Mouse (Mus musculus) hindbrain, postnatal 0 days (tissue): Measurements from ENCODE around the gene Ano6. TPM values are rescaled to one million over a fixed set of nuclear protein-coding genes. Genes with fewer than 3 reads are reported as not detected.

Experiments used
- ATAC-seq: fragments of 200-750 bp; cut with Nextera tagmentation; 2 replicates; pipeline ENCODE4 v1.8.0; 2017; ENCODE audit warnings: mild to moderate bottlenecking, moderate TSS enrichment, moderate library complexity
- DNase-seq: peaks from one replicate; pipeline ENCODE4 v3.0.0-alpha.2; 2015; ENCODE audit warnings: low spot score
- H3K27ac ChIP-seq: fragments of 300-500 bp; sonication (generic); 2 replicates; pipeline ENCODE4 v1.5.1; 2014; ENCODE audit warnings: mild to moderate bottlenecking
- H3K27me3 ChIP-seq: fragments of 300-500 bp; sonication (generic); 2 replicates; pipeline ENCODE4 v1.6.1; 2014; ENCODE audit warnings: low read length, mixed read lengths; ENCODE audit not compliant: insufficient read depth
- H3K36me3 ChIP-seq: fragments of 300-500 bp; sonication (generic); 2 replicates; pipeline ENCODE4 v1.6.1; 2014; ENCODE audit warnings: low read length, mixed read lengths; ENCODE audit not compliant: insufficient read depth
- H3K4me1 ChIP-seq: fragments of 300-500 bp; sonication (generic); 2 replicates; pipeline ENCODE4 v1.6.1; 2014; ENCODE audit warnings: antibody characterized with exemption, low read length, mixed read lengths; ENCODE audit not compliant: insufficient read depth
- H3K4me2 ChIP-seq: fragments of 300-500 bp; sonication (generic); 2 replicates; pipeline ENCODE4 v1.6.1; 2014; ENCODE audit warnings: low read depth, mild to moderate bottlenecking, low read length, moderate library complexity, mixed read lengths
- H3K4me3 ChIP-seq: fragments of 300-500 bp; sonication (generic); 2 replicates; pipeline ENCODE4 v1.5.1; 2014; ENCODE audit warnings: low read length
- H3K9ac ChIP-seq: fragments of 300-500 bp; sonication (generic); replicated peaks from 2 replicates; pipeline ENCODE4 v1.6.1; 2014; ENCODE audit warnings: mild to moderate bottlenecking, low read length, moderate library complexity, mixed read lengths
- H3K9me3 ChIP-seq: fragments of 300-500 bp; sonication (generic); 2 replicates; pipeline ENCODE4 v1.6.1; 2016; ENCODE audit warnings: low read length, mixed read lengths
- CTCF ChIP-seq: IDR thresholded peaks from 2 replicates; pipeline ENCODE4 v1.5.1; 2016; ENCODE audit warnings: antibody characterized with exemption, control low read depth, low read depth
- WGBS: fragments of 180-500 bp; shearing (Covaris S2); extraction: QIAGEN DNeasy Blood & Tissue Kit; methylation state at CpG from one replicate; pipeline ENCODE4 v1.1.7; 2014; 5-methylcytosine and 5-hydroxymethylcytosine counted together
- microRNA-seq, 2 experiments: library from miRNA; unstranded; fragments of <30 nt; microRNA quantifications; one replicate each; pipeline ENCODE4; 2016
- polyA plus RNA-seq: library from polyadenylated mRNA; unstranded; fragments of >200 nt; fragmentation: Nextera tagmentation; extraction: Ambion mirVana; gene quantifications from 2 replicates; pipeline ENCODE4 v1.2.1, GENCODE M21; 2015
- total RNA-seq: library from RNA; depleted of rRNA; stranded (reverse); fragments of >200 nt; gene quantifications from 2 replicates; pipeline ENCODE4 v1.2.3, GENCODE M21; 2014; rRNA removed

Gene Ano6
- total and polyA plus RNA-seq, 2 experiments from 2014 or later: 19.2 to 34.3 TPM

DNA sequence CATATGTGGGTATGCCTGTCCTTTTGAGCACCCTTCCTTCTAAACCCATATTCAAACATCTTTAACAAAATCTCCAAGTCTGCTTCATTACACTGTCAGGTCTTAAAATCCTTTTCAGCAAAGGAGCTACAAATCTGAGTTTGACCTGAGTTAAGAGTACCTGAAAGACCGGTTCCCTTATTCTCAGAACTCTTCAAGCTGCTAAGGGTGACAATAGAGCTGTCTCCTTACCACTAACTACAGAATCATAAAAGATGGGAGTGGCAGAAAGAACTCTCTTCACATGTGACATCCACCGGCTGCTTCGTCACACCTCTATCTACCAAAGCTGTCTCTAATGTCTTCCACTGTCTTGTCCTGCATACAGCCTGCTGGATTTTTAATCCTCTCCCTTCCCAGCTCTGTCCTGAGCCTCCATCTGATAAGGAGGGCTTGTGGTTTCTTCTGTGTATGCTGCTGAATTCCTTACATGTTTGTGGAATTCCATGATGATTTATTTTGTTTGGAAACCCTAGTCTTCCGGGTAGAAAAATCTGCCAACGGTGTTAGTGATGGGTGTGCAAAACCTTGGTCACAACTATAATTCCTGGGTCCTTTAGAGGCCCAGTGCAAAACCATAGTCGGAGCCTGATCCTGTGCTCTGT lies 212.4 kb downstream of the Ano6 start:
- Histone ChIP-seq H3K4me2 (no peak overlapping the region), H3K9me3 (no peaks in the 10 kb centered on the region), H3K27ac (no peak overlapping the region), H3K27me3 (no peaks in the 10 kb centered on the region), H3K4me1 (no peaks in the 10 kb centered on the region), H3K4me3 (no peak overlapping the region), H3K9ac (no peak overlapping the region), H3K36me3 (no peaks in the 10 kb centered on the region)
- no peak for DNase-seq
- TF ChIP-seq CTCF: no peak
- ATAC-seq: no peak
- 82% methylated on average over 6 of the region's 6 CpGs for WGBS

DNA sequence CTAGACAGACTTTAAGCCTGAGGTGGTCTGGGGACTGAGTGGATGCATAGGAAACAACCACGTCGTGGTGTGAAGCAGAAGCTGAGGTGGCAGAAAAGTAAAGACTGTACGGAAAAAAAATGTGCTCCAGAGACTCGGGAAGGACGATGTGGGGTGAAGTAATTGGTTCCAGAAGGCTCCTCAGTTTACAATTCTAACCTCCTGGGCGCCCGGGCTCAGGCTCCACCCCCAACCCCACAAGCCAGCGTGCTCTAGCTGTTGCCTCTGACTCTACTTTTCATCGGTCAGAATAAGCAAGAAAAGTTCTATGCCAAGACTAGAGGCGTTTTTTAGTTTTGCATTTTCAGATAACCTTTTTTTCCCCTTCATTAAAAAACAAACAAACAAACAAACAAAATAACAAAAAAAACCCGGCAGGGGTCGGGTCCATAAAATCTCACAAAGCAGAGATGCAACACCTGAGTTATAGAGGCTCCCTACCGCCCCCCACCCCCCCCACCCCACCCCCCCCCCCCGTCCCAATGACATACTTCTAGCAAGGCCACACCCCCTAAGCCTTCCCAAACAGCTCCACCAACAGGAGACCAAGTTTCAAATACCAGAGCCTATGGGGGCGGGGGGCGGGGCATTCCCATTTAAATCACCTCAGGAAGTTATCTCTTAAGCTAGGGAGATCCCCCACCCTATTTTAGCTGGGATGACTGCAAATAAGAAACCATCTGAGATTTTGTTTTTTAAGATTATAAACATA lies 221.2 kb downstream of the Ano6 start:
- H3K9ac ChIP-seq: no peak overlapping the region
- no peak overlapping the region for H3K4me2 ChIP-seq
- ATAC-seq: no peak
- no peaks in the 10 kb centered on the region for H3K36me3 ChIP-seq
- 89% methylated on average over 16 of the region's 16 CpGs for WGBS
- no peak for DNase-seq
- H3K27me3 ChIP-seq: no peaks in the 10 kb centered on the region
- H3K4me3 ChIP-seq: no peak overlapping the region
- TF ChIP-seq CTCF: no peak
- H3K27ac ChIP-seq: 0 out of 2 replicates have a peak overlapping the region, but pooled peaks have one; percentile 9
- H3K9me3 ChIP-seq: peaks cover 6% of the 10 kb centered on the region; the same call in 1 of the 2 replicates
- H3K4me1 ChIP-seq: no peaks in the 10 kb centered on the region

DNA sequence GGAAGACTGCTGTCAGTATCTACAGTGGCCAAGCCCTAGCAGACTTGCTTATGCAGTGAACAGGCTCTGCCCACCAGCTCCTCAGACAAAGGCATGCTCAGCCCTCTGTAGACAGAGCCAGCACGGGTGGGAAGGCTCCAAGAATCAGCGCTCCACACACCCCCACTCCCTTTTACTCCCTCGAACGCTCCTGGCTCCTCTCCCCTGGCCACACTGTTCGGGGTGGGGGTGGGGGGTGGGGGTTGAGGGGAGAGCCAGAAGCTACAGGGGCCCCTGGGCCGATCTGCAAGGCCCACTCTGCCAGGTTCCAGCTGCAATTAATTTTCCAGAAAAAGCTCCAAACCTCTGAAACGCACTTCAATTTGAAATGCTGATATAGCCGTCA lies 221.7 kb downstream of the Ano6 start:
- Histone ChIP-seq H3K4me3 (no peak overlapping the region), H3K36me3 (no peaks in the 10 kb centered on the region), H3K27ac (0 out of 2 replicates have a peak overlapping the region, but pooled peaks have one; percentile 9), H3K4me2 (0 out of 2 replicates have a peak overlapping the region, but pooled peaks have one; percentile 11), H3K27me3 (no peaks in the 10 kb centered on the region), H3K9ac (no peak overlapping the region), H3K9me3 (peaks cover 6% of the 10 kb centered on the region; the same call in 1 of the 2 replicates), H3K4me1 (no peaks in the 10 kb centered on the region)
- 26% methylated on average over 8 of the region's 8 CpGs for WGBS
- ATAC-seq: peak; percentile 86
- no peak for TF ChIP-seq CTCF
- DNase-seq: peak; percentile 53

DNA sequence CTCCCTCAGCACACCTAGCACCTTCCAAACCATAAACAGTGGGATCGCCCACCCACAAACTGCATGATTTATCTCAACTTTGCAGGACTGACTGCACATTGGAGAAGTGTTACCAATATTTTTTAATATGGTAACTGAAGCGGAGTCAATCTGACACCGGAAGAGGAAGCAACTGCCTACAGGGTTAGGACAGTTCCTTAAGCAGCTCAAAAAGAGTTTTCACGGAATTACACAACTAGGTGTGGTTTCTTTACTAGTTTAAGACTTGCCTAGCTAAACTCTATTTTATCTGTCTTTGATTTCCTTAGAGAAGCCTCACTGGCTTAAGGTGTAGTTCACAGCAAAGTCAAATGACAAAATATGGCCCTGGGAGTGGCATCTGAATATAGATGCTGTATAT lies 223.9 kb downstream of the Ano6 start:
- DNase-seq (no peak), ATAC-seq (no peak)
- no peak for TF ChIP-seq CTCF
- no peak overlapping the region for H3K9ac ChIP-seq
- H3K4me1 ChIP-seq: no peaks in the 10 kb centered on the region
- no peak overlapping the region for H3K4me3 ChIP-seq
- no peak overlapping the region for H3K4me2 ChIP-seq
- H3K9me3 ChIP-seq: peaks cover 6% of the 10 kb centered on the region; the same call in 1 of the 2 replicates
- WGBS: 94% methylated on average over 4 of the region's 4 CpGs
- no peaks in the 10 kb centered on the region for H3K36me3 ChIP-seq
- no peak overlapping the region for H3K27ac ChIP-seq
- H3K27me3 ChIP-seq: no peaks in the 10 kb centered on the region

DNA sequence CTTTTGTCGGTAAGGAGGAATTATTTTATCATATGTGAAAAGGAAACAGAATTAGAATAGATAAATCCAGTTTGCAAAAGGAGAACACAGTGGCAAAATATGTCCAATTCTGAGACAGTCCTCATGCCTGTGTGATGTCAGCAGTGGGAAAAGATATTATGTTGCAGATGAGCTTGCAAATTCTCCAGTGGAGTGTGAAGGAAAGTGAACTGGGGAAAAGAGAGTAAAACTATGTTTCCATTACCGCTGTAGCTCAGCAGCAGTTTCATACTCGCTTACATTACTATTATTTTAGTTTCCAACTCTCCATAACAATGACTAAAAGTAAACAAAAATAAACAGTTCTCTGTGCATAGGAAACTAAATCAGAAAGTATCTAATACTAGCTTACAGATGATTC lies 229.8 kb downstream of the Ano6 start:
- Histone ChIP-seq H3K4me3 (no peak overlapping the region), H3K4me1 (no peaks in the 10 kb centered on the region), H3K36me3 (no peaks in the 10 kb centered on the region), H3K9me3 (peaks cover 6% of the 10 kb centered on the region; the same call in 1 of the 2 replicates), H3K27ac (no peak overlapping the region), H3K4me2 (no peak overlapping the region), H3K27me3 (no peaks in the 10 kb centered on the region), H3K9ac (no peak overlapping the region)
- ATAC-seq (no peak), DNase-seq (no peak)
- 90% methylated on average over 3 of the region's 3 CpGs for WGBS
- TF ChIP-seq CTCF: no peak

DNA sequence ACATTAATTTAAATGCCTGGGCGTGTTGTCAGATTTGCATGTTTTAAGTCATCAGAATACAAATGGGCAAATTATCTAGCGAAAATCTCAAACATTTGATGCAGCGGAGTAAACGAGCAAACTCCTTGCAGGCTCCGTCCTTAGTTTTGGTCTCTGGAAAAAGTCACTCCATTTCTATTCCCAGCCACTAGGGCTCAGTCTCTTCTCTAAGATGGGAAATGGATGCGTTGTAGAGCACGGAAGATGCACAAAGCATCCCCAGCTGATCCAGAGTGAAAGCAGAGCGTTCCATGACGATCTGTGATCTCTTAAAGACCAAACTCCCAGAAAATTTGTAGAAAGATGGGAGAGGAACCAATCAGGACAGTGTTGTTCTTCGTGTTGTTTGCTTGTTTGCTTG lies 230.9 kb downstream of the Ano6 start:
- H3K9me3 ChIP-seq: peaks cover 3% of the 10 kb centered on the region; the same call in 1 of the 2 replicates
- no peak overlapping the region for H3K9ac ChIP-seq
- H3K4me2 ChIP-seq: peak overlapping the region; percentile 22
- no peaks in the 10 kb centered on the region for H3K36me3 ChIP-seq
- DNase-seq (peak; percentile 77), ATAC-seq (no peak)
- WGBS: 47% methylated on average over 10 of the region's 10 CpGs
- peak; percentile 78 for TF ChIP-seq CTCF
- no peaks in the 10 kb centered on the region for H3K27me3 ChIP-seq
- H3K27ac ChIP-seq: no peak overlapping the region
- H3K4me1 ChIP-seq: no peaks in the 10 kb centered on the region
- H3K4me3 ChIP-seq: no peak overlapping the region

Small RNA genes within 50 kb of the gene (microRNA-seq; reads per million reads assigned to microRNA genes)
- 0 reads per million in 2 experiments for gene Gm25070

Other genes with a start within 250 kb of the Ano6 start
- gene Dbx2, start 134.9 kb upstream of the Ano6 start, total RNA-seq: 8.3 and 11.4 TPM in 2 replicates
- gene Dbx2, start 134.9 kb upstream of the Ano6 start, polyA plus RNA-seq: 23.7 and 26.2 TPM in 2 replicates